Mouse (Mus musculus) hindbrain, embryonic 11.5 days (tissue): ENCODE measurements at regions not wholly inside any gene's neighbourhood (a gene's known extent, or its start where the extent isn't known, plus 50 kb on each side); places are given as distances from the start of the nearest gene placed in this dataset.

Experiments
- ATAC-seq: fragments of 200-750 bp; cut with Nextera tagmentation; 2 replicates; pipeline ENCODE4 v1.8.0; 2017; ENCODE audit warnings: mild to moderate bottlenecking, moderate TSS enrichment, moderate library complexity; ENCODE audit not compliant: low FRiP score
- DNase-seq: peaks from one replicate; pipeline ENCODE4 v3.0.0-alpha.2; 2015; ENCODE audit warnings: low spot score
- H3K27ac ChIP-seq: fragments of 300-500 bp; sonication (generic); 2 replicates; pipeline ENCODE4 v1.5.1; 2014; ENCODE audit warnings: mild to moderate bottlenecking, low read depth, low read length
- H3K27me3 ChIP-seq: fragments of 300-500 bp; sonication (generic); 2 replicates; pipeline ENCODE4 v1.6.1; 2014; ENCODE audit warnings: mild to moderate bottlenecking, low read length, moderate library complexity, mixed read lengths; ENCODE audit not compliant: control insufficient read depth, insufficient read depth
- H3K36me3 ChIP-seq: fragments of 300-500 bp; sonication (generic); 2 replicates; pipeline ENCODE4 v1.6.1; 2014; ENCODE audit warnings: mild to moderate bottlenecking, low read length, moderate library complexity, mixed read lengths; ENCODE audit not compliant: control insufficient read depth, insufficient read depth
- H3K4me1 ChIP-seq: fragments of 300-500 bp; sonication (generic); replicated peaks from 2 replicates; pipeline ENCODE4 v1.6.1; 2014; ENCODE audit warnings: low read length, mixed read lengths; ENCODE audit not compliant: control insufficient read depth, insufficient read depth
- H3K4me2 ChIP-seq: fragments of 300-500 bp; sonication (generic); replicated peaks from 2 replicates; pipeline ENCODE4 v1.6.1; 2014; ENCODE audit warnings: mild to moderate bottlenecking, low read depth, low read length
- H3K4me3 ChIP-seq: fragments of 300-500 bp; sonication (generic); 2 replicates; pipeline ENCODE4 v1.5.1; 2014; ENCODE audit warnings: low read depth, low read length
- H3K9ac ChIP-seq: fragments of 300-500 bp; sonication (generic); 2 replicates; pipeline ENCODE4 v1.6.1; 2014; ENCODE audit warnings: low read depth, low read length
- H3K9me3 ChIP-seq: fragments of 300-500 bp; sonication (generic); 2 replicates; pipeline ENCODE4 v1.6.1; 2016; ENCODE audit warnings: low read length; ENCODE audit not compliant: control insufficient read depth
- WGBS: fragments of 180-500 bp; shearing (Covaris S2); extraction: QIAGEN DNeasy Blood & Tissue Kit; methylation state at CpG from one replicate; pipeline ENCODE4 v1.1.7; 2014; 5-methylcytosine and 5-hydroxymethylcytosine counted together

- no peaks in the 10 kb centered on the region for H3K4me1 ChIP-seq
- no peak overlapping the region for H3K9ac ChIP-seq
- no peak overlapping the region for H3K27ac ChIP-seq
- no peaks in the 10 kb centered on the region for H3K36me3 ChIP-seq
- H3K9me3 ChIP-seq: no peaks in the 10 kb centered on the region
- H3K27me3 ChIP-seq: no peaks in the 10 kb centered on the region
- no peak overlapping the region for H3K4me2 ChIP-seq
- no peak overlapping the region for H3K4me3 ChIP-seq
- DNase-seq (peak; percentile 32), ATAC-seq (0 out of 2 replicates have a peak, but pooled peaks have one; percentile 57)
- WGBS: 67% methylated on average over 5 of the region's 5 CpGs
Observed at GRCm38 (mm10) chr14:48371766-48372165, 74.2 kb upstream of the Tmem260 start.

DNA sequence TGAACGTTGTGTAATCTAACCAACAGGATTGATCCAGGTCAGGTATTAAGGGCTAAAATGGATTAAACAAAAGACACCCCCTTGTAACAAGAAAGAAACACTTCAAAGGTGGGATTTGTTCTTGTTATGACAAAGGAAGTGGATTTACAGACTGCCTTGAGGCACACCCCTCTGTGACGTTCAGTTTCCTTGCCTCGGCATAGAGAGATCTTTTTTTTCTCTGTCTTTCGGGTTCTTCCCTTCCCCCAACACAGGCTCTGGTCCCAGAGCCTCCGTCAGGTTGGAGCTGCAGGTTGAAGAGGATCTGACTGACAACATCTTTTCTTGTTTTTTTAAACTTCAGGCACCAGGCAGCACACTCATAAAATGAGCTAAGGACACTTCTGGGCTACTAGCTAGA, 69.8 kb upstream of the Tmem260 start:
- no peak for DNase-seq
- Histone ChIP-seq H3K36me3 (no peaks in the 10 kb centered on the region), H3K9ac (no peak overlapping the region), H3K27me3 (no peaks in the 10 kb centered on the region), H3K4me3 (no peak overlapping the region), H3K4me2 (no peak overlapping the region), H3K4me1 (no peaks in the 10 kb centered on the region), H3K9me3 (no peaks in the 10 kb centered on the region), H3K27ac (no peak overlapping the region)
- WGBS: 62% methylated on average over 5 of the region's 5 CpGs
- no peak for ATAC-seq
